Mouse (Mus musculus) olfactory bulb, adult 2 months (tissue): ENCODE data around the gene Tbxas1. TPM values are rescaled to one million over a fixed set of nuclear protein-coding genes. Genes with fewer than 3 reads are reported as not detected.

ENCODE experiments used
- H3K27ac ChIP-seq: fragments of 200-500 bp; 2 replicates; pipeline ENCODE4 v1.5.1; 2012; ENCODE audit warnings: low read depth, low read length; ENCODE audit not compliant: insufficient read depth
- H3K4me1 ChIP-seq: fragments of 200-500 bp; 2 replicates; pipeline ENCODE4 v1.6.1; 2012; ENCODE audit warnings: low read length; ENCODE audit not compliant: control insufficient read depth, insufficient read depth
- H3K4me3 ChIP-seq: fragments of 200-500 bp; 2 replicates; pipeline ENCODE4 v1.5.1; 2012; ENCODE audit warnings: mild to moderate bottlenecking, low read depth, low read length, moderate library complexity; ENCODE audit not compliant: insufficient read depth
- CTCF ChIP-seq: fragments of 200-500 bp; IDR thresholded peaks from 2 replicates; pipeline ENCODE4 v1.5.1; 2012; ENCODE audit warnings: low read depth, mild to moderate bottlenecking, low read length, moderate library complexity; ENCODE audit not compliant: insufficient read depth
- POLR2A ChIP-seq: fragments of 200-500 bp; IDR thresholded peaks from 2 replicates; pipeline ENCODE4 v1.6.1; 2012; ENCODE audit warnings: mild to moderate bottlenecking, low read depth, low read length, moderate library complexity; ENCODE audit not compliant: insufficient read depth
- WGBS: fragments of 180-500 bp; shearing (Covaris S2); methylation state at CpG from one replicate; pipeline ENCODE4 v1.1.7; 2018; 5-methylcytosine and 5-hydroxymethylcytosine counted together
- polyA plus RNA-seq: library from polyadenylated mRNA; stranded (reverse); fragments of >200 nt; gene quantifications from 2 replicates; pipeline ENCODE4 v1.2.4, GENCODE M21; 2012; ENCODE audit warnings: low replicate concordance; ENCODE audit not compliant: missing spikeins, insufficient read depth, insufficient read length

Tbxas1 gene
- polyA plus RNA-seq, 1 experiment = not detected

GRCm38 (mm10) chr6:38921810-38922116 lies 46.6 kb downstream of the Tbxas1 start:
- no peak for TF ChIP-seq CTCF
- no peak for TF ChIP-seq POLR2A
- 93% methylated on average over 8 of the region's 8 CpGs for WGBS
- Histone ChIP-seq H3K4me3 (no peak overlapping the region), H3K27ac (no peak overlapping the region), H3K4me1 (no peaks in the 10 kb centered on the region; the same call in 1 of the 2 replicates)

GRCm38 (mm10) chr6:38922517-38922916 lies 47.3 kb downstream of the Tbxas1 start:
- Histone ChIP-seq H3K4me1 (no peaks in the 10 kb centered on the region; the same call in 1 of the 2 replicates), H3K4me3 (no peak overlapping the region), H3K27ac (no peak overlapping the region)
- TF ChIP-seq CTCF = no peak
- TF ChIP-seq POLR2A = no peak
- 28% methylated on average over 2 of the region's 2 CpGs for WGBS

- no peaks in the 10 kb centered on the region; the same call in 1 of the 2 replicates for H3K4me1 ChIP-seq
- 89% methylated on average over 4 of the region's 4 CpGs for WGBS
- no peak overlapping the region for H3K27ac ChIP-seq
Observed at GRCm38 (mm10) chr6:38923450-38923849, 48.2 kb downstream of the Tbxas1 start.

GRCm38 (mm10) chr6:38923870-38924817 lies 48.9 kb downstream of the Tbxas1 start:
- no peak overlapping the region for H3K27ac ChIP-seq
- TF ChIP-seq CTCF (no peak), POLR2A (no peak)
- no peaks in the 10 kb centered on the region; the same call in 1 of the 2 replicates for H3K4me1 ChIP-seq
- no peak overlapping the region for H3K4me3 ChIP-seq
- WGBS = 92% methylated on average over 18 of the region's 18 CpGs

More at GRCm38 (mm10) chr6:38923450-38923849, 48.2 kb downstream of the Tbxas1 start:
- TF ChIP-seq POLR2A (no peak), CTCF (no peak)
- H3K4me3 ChIP-seq = no peak overlapping the region

- Histone ChIP-seq H3K4me1 (no peaks in the 10 kb centered on the region; the same call in 1 of the 2 replicates), H3K4me3 (no peak overlapping the region), H3K27ac (no peak overlapping the region)
- 54% methylated on average over 7 of the region's 7 CpGs for WGBS
- no peak for TF ChIP-seq CTCF
- no peak for TF ChIP-seq POLR2A
Observed at GRCm38 (mm10) chr6:38925719-38926118, 50.5 kb downstream of the Tbxas1 start.

- 62% methylated on average over 28 of the region's 28 CpGs for WGBS
- H3K4me3 ChIP-seq = no peak overlapping the region
- TF ChIP-seq CTCF = no peak
- no peak for TF ChIP-seq POLR2A
- no peak overlapping the region for H3K27ac ChIP-seq
- no peaks in the 10 kb centered on the region; the same call in 1 of the 2 replicates for H3K4me1 ChIP-seq
Observed at GRCm38 (mm10) chr6:38926135-38926962, 51.1 kb downstream of the Tbxas1 start.

- TF ChIP-seq POLR2A = no peak
- no peak for TF ChIP-seq CTCF
Observed at GRCm38 (mm10) chr6:38926963-38927361, 51.8 kb downstream of the Tbxas1 start.

GRCm38 (mm10) chr6:38928489-38928888 lies 53.3 kb downstream of the Tbxas1 start:
- 71% methylated on average over 3 of the region's 3 CpGs for WGBS
- H3K27ac ChIP-seq = no peak overlapping the region

More at GRCm38 (mm10) chr6:38926963-38927361, 51.8 kb downstream of the Tbxas1 start:
- whole genome bisulfite sequencing = 84% methylated on average over 13 of the region's 13 CpGs
- Histone ChIP-seq H3K4me3 (no peak overlapping the region), H3K4me1 (no peaks in the 10 kb centered on the region; the same call in 1 of the 2 replicates), H3K27ac (no peak overlapping the region)

More at GRCm38 (mm10) chr6:38928489-38928888, 53.3 kb downstream of the Tbxas1 start:
- TF ChIP-seq POLR2A (no peak), CTCF (no peak)
- no peak overlapping the region for H3K4me3 ChIP-seq
- no peaks in the 10 kb centered on the region; the same call in 1 of the 2 replicates for H3K4me1 ChIP-seq
